In genomic region chr11:73094231-73094995, GRCm38 (mm10) we compare ENCODE assay signal across 18 mouse cellular contexts. TPM values are rescaled to one million over a fixed set of nuclear protein-coding genes. Genes with fewer than 3 reads are reported as not detected.
DNase-seq lines count a peak whose midpoint lies in the region; ATAC-seq and TF ChIP-seq lines count a peak whose summit lies in the region.
"Had no signal": no experiment of that assay in that cellular context is flagged by ENCODE, and none has a peak within 500 bp of the region (broad histone marks: within the 10 kb centered on the region; RNA-seq: fewer than 3 reads in every experiment).

No protein-coding gene starts in this region.

- no peaks in the 10 kb centered on the region for H3K27me3 ChIP-seq in thymus, adult 2 months (ENCODE audit: control insufficient read depth, insufficient read depth, low read length)
- H3K27me3 ChIP-seq: embryonic facial prominence, embryonic 13.5 days; limb, embryonic 12.5 days; liver, embryonic 13.5 days; midbrain, embryonic 15.5 days had no signal

- 13% methylated on average over 11 of the region's 11 CpGs for WGBS in thymus, adult 2 months

- H3K4me1 ChIP-seq in thymus, adult 2 months (replicated peaks; ENCODE audit: control insufficient read depth, insufficient read depth, low read length) = peaks cover 37% of the 10 kb centered on the region
- H3K4me1 ChIP-seq: embryonic facial prominence, embryonic 13.5 days; limb, embryonic 12.5 days; liver, embryonic 13.5 days; midbrain, embryonic 15.5 days had no signal

- H3K27ac ChIP-seq in thymus, adult 2 months (ENCODE audit: control insufficient read depth, insufficient read depth, low read length) = peak overlapping the region; percentile 59; the same call in 1 of the 2 replicates
- H3K27ac ChIP-seq: embryonic facial prominence, embryonic 13.5 days; hindbrain, embryonic 14.5 days; limb, embryonic 12.5 days; liver, embryonic 13.5 days; midbrain, embryonic 15.5 days had no signal

- H3K36me3 ChIP-seq in thymus, adult 2 months (ENCODE audit: control insufficient read depth, insufficient read depth, low read length) = no peaks in the 10 kb centered on the region
- H3K36me3 ChIP-seq: embryonic facial prominence, embryonic 13.5 days; limb, embryonic 12.5 days; liver, embryonic 13.5 days; midbrain, embryonic 15.5 days had no signal

- peak; percentile 80 for ATAC-seq in activated CD4-positive, CD25-positive, alpha-beta regulatory T cell, adult 4 months
- ATAC-seq: forebrain, embryonic 14.5 days; intestine, embryonic 16.5 days; midbrain, embryonic 15.5 days had no signal

- peak; percentile 33 for DNase-seq in thymus, adult 2 months
- no peak for DNase-seq in thymus, postnatal 10 days (ENCODE audit: low spot score in 2 of 2)
- DNase-seq in naive thymus-derived CD4-positive, alpha-beta T cell, adult 2 months (ENCODE audit: low read depth) = peak; percentile 38
- DNase-seq in thymus, postnatal 4 days = peak; percentile 56
- DNase-seq in lung, adult 18-20 months = no peak
- no peak for DNase-seq in right cerebral cortex, postnatal 14 days
- no peak for DNase-seq in urinary bladder, postnatal 14 days (ENCODE audit: low spot score)
- DNase-seq: cerebellum, adult 9-11 months; gastrocnemius, postnatal 36 days; liver, embryonic 13.5 days had no signal

- TF ChIP-seq POLR2A in thymus, adult 2 months (IDR thresholded peaks at IDR 0.05; ENCODE audit: control insufficient read depth, extremely low read depth, insufficient read depth, low read length, poor library complexity) = no peak

- no peak for TF ChIP-seq CTCF in thymus, adult 2 months (IDR thresholded peaks at IDR 0.05; ENCODE audit: borderline replicate concordance, control insufficient read depth, extremely low read depth, insufficient read depth, low read length, poor library complexity)

- H3K4me3 ChIP-seq in thymus, adult 2 months (ENCODE audit: control insufficient read depth, insufficient read depth, low read length) = no peak overlapping the region
- H3K4me3 ChIP-seq: embryonic facial prominence, embryonic 13.5 days; limb, embryonic 12.5 days; liver, embryonic 13.5 days; megakaryocyte, embryonic 14.5 days; midbrain, embryonic 15.5 days had no signal

RNA-seq across cellular contexts. Expression of gene Itgae, which starts 4.0 kb away (rescaled TPM):
- 24.1 and 24.6 TPM in 2 replicates for polyA plus RNA-seq in thymus, adult 2 months (2012; rRNA removed)
- 100 to 1,000 TPM in 1 of 2 experiments, 10 to 100 TPM in 1; 94.7 to 118 TPM for polyA plus RNA-seq in activated CD4-positive, CD25-positive, alpha-beta regulatory T cell, adult 4 months (2017; shearing (Covaris generic))

RNA-seq across cellular contexts. Expression of gene Haspin, which starts 43.7 kb away (rescaled TPM):
- 8.6 and 14.0 TPM in 2 replicates for polyA plus RNA-seq in thymus, adult 2 months (2012; rRNA removed)
- 1 to 10 TPM; 8.6 to 8.7 TPM for polyA plus RNA-seq in activated CD4-positive, CD25-positive, alpha-beta regulatory T cell, adult 4 months (2017; shearing (Covaris generic))

RNA-seq across cellular contexts. Expression of gene Ncbp3, which starts 46.8 kb away (rescaled TPM):
- 6.5 and 7.0 TPM in 2 replicates for polyA plus RNA-seq in thymus, adult 2 months (2012; rRNA removed)
- polyA plus RNA-seq in activated CD4-positive, CD25-positive, alpha-beta regulatory T cell, adult 4 months (2017; shearing (Covaris generic)) = 10 to 100 TPM; 14.3 to 16.8 TPM

Comparison
In these comparisons a context has a peak if more than half of its experiments do, and no peak if none do; other contexts are left out.
1. DNase-seq: peak in thymus, adult 2 months (single experiment), naive thymus-derived CD4-positive, alpha-beta T cell, adult 2 months (single experiment) and thymus, postnatal 4 days (single experiment); none in thymus, postnatal 10 days (0 of 2), lung, adult 18-20 months (0 of 2), right cerebral cortex, postnatal 14 days (single experiment) and urinary bladder, postnatal 14 days (single experiment).